Mouse (Mus musculus) liver, postnatal 0 days (tissue): ENCODE measurements around the gene Enpp5.

ENCODE experiments used
- CTCF ChIP-seq: sonication (generic); IDR thresholded peaks from 2 replicates; pipeline ENCODE4 v1.5.1; 2016; ENCODE audit warnings: antibody characterized with exemption, low read depth
- EP300 ChIP-seq: IDR thresholded peaks from 2 replicates; pipeline ENCODE4 v1.6.1; 2016; ENCODE audit warnings: antibody characterized with exemption, low read depth, mild to moderate bottlenecking

DNA sequence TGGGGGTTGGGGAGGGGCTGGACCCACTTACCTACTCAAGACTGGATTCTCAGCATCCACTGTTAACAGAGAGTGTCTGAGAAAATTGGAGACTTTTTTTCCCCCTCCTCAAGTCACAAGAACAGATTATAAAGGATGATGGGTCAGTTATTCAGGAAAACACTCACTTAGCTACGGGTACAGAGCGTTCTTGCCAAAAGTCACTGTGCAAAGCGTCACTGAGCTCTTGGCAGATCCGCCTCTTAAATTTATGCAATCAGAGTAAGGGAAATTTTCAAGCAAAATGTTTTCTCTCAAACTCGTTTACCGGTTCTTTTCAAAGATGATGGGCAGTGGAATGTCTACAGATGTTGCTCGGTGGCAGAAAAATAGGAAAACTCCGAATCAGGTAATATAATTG lies 35.8 kb upstream of the Enpp5 start:
- TF ChIP-seq CTCF (no peak), EP300 (no peak)
